Mouse (Mus musculus): ENCODE results near the gene Cox16. TPM values are rescaled to one million over a fixed set of nuclear protein-coding genes. Genes with fewer than 3 reads are reported as not detected.
"Not testable (repeated sequence)": the region's sequence is repeated elsewhere in the genome, so short reads cannot be mapped to it uniquely, and the experiment has no call there.

Gene Cox16
- polyA plus RNA-seq, 1 experiment, result 222 TPM

DNA sequence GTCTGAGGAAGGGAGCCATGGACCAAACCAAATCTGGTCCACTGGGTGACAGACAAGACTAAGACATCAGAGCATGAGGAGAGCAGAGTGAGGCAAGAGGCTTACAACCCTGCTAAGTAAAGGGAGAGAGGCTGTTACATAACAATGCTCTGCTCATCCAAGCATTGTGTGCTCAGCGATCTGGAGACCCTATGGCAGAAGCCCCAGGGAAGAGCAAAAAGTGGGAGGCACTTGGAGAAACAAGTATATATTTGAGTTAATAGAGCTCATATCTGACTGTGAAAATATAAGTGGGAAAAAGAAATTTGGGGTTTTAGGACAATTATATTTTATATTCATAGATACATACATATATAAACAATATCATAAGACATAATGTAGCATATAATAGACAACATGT, 105.6 kb downstream of the Cox16 start, which contains the start of gene Gm4787:
Gene Gm4787, minus strand, starts transcription at position 101 of the 400 bp plus-strand sequence.
- not testable (repeated sequence) for H3K4me1 ChIP-seq (ENCODE audit: control insufficient read depth, insufficient read depth, insufficient read length, low read length); H3K4me3 ChIP-seq (ENCODE audit: insufficient read depth, low read depth, low read length); H3K27ac ChIP-seq (replicated peaks; ENCODE audit: low read depth, low read length)

DNA sequence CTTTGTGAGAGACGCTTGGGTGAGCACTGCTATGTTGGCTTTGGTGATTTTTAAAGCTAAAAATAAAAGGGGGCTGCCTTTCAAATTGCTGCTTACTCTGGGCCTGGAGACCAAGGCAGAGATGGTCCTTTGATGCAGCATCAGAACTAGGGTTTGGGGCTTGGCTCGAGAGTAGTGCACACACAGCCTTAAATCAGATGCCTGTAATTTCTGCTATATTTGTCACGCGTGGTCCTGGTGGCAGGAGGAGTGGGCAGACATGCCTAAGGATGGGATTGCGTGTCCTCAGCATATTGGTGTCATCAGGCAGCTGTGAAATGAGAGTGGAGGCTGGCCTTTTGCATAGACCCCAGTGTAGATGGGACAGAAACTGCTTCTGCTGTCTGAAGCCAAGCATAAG, 151.1 kb downstream of the Cox16 start:
- no peaks in the 10 kb centered on the region for H3K4me1 ChIP-seq (ENCODE audit: control insufficient read depth, insufficient read depth, insufficient read length, low read length)
- no peak overlapping the region for H3K4me3 ChIP-seq (ENCODE audit: insufficient read depth, low read depth, low read length)
- H3K27ac ChIP-seq (replicated peaks; ENCODE audit: low read depth, low read length), result no peak overlapping the region

DNA sequence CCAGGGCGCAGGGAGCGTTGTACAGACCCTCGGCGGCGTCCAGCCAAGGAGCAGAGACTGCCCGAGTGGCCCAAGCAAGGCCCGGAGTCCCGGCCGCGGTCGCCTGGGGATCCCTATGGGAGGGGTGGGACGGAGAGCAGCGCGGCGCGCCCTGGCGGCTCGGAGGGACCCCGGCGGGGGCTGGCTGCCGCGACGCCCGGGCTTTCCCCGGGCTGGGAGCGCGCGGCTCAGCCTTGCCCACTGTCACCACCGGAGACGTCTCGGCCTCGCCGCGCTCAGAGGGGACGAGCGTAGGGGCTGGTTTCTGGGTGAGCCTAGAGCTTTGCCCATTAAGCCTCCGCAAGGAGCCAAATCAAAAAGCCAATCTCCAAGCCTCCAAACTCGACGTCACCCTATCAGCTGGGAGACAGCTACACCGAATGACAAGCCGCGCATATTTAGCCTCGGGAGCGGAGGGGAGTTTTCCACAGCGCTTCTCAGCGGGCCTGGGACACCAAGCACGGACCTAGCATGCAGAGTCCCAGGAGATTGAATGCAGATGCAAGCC, 152.0 kb downstream of the Cox16 start, which contains the start of gene Slc8a3:
Gene Slc8a3, minus strand, starts transcription at position 306 of the 547 bp plus-strand sequence.
- H3K27ac ChIP-seq (replicated peaks; ENCODE audit: low read depth, low read length), result no peak within 1 kb of the TSS
- no peaks in the 10 kb centered on the region for H3K4me1 ChIP-seq (ENCODE audit: control insufficient read depth, insufficient read depth, insufficient read length, low read length)
- H3K4me3 ChIP-seq (ENCODE audit: insufficient read depth, low read depth, low read length), result peak within 1 kb of the TSS; percentile 38

DNA sequence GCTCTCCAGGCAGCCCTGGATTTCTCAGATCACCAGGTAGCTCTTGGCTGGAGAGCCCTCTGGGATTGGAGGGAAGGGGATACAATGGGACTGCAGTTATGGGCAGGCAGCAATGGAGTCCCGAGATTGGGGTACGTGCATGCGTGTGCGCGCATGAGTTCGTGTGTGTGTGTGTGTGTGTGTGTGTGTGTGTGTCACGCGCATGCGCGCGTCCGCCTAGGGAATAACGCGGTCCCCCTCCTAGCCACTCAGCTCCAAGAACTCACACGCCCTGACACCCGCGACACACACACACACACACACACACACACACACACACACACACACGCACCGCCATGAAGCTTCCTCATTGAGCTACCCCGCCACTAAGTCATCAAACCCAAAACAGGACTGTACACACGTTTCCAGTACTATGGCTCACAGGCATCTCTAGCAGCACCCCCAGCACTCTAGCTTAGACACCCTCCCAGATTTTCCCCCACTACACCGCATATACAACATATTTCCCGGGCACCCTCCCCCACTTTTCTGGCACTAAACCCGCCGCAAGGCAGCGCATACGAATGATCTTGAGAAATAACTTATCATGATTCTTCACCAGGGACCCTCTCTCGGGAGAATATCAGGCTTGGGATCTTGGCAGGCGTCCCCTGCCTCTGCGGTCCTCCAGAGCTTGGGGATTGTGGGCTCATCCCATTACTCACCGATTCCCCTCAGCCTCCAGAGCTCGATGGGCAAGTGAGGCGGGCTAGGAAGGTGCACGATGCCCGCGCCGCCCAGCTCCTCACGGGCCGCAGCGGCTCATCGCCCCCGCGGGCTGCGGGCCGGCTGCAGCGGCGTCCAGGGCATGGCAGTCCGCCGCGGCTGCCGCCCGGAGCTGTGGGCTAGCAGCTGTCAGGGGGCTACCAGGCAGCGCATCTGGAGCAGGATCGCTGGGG, 152.7 kb downstream of the Cox16 start:
- no peak overlapping the region for H3K27ac ChIP-seq (replicated peaks; ENCODE audit: low read depth, low read length)
- peak overlapping the region; percentile 38 for H3K4me3 ChIP-seq (ENCODE audit: insufficient read depth, low read depth, low read length)
- no peaks in the 10 kb centered on the region for H3K4me1 ChIP-seq (ENCODE audit: control insufficient read depth, insufficient read depth, insufficient read length, low read length)

DNA sequence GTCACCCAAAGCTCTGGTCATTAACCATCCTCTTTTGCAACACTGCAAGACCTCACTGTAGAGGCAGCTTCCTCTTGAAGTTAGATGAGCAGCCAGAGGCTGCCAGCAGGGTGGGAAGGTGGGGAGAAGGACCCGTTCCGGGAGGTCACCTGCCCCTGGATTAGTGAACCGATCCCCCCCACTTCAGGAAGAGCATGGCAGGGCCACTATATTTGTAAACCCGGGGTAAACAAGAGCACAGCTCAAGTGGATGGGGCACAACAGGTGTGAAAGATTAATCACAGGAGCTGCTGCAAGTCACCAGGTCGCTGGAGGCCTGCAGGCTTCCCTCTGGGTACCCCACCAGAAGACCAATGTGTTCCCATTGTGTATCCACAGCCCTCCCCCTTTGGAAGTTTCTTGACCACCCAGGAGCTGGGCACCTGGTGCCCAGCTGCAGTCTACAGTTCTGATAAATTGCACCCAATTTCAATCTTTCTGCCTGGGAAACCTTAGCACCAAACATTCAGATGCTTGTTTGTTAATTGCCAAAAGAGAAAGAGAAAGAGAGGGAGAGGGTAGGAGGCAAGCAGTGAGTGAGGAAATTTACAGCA, 153.8 kb downstream of the Cox16 start:
- Histone ChIP-seq H3K4me3 (ENCODE audit: insufficient read depth, low read depth, low read length) (no peak overlapping the region), H3K27ac (replicated peaks; ENCODE audit: low read depth, low read length) (no peak overlapping the region), H3K4me1 (ENCODE audit: control insufficient read depth, insufficient read depth, insufficient read length, low read length) (no peaks in the 10 kb centered on the region)

DNA sequence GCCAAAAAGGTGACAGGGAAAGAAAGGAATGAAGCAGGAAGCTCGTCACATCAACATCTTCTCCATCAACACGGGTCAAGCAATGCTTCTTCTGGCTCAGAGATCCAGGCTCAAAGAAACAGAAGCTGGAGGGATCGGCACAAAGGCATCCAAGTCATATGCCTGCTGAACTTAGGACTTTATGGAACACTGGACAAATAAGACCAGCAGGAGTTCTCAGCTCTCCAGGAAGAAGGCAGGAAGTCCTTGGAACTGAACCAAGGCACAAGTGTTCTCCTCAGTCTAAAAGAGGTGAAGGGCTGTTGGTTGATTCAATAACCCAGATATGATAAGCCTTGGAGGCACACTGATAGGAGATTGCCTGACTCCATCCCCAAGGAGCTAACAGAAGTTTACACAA, 159.9 kb downstream of the Cox16 start:
- Histone ChIP-seq H3K4me1 (ENCODE audit: control insufficient read depth, insufficient read depth, insufficient read length, low read length) (no peaks in the 10 kb centered on the region), H3K4me3 (ENCODE audit: insufficient read depth, low read depth, low read length) (no peak overlapping the region), H3K27ac (replicated peaks; ENCODE audit: low read depth, low read length) (no peak overlapping the region)

DNA sequence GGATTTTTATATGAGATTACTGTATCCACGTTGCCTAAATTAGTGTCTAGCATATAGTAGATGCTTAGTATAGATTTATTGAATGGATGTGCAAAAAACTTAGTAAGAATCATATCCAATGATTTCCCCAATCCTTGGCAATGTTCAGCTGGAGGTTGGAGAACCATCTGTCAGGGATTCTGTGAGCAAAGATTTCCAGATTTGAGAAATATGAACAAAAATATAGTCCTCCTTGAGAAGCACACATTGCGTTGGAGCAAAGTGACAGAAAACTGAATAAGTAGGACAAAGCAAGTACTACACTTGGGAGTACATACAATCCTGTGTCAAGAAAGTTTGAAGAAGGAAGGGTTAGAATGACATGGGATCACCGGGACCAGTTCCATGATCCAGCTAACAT, 160.8 kb downstream of the Cox16 start:
- Histone ChIP-seq H3K4me3 (ENCODE audit: insufficient read depth, low read depth, low read length) (no peak overlapping the region), H3K4me1 (ENCODE audit: control insufficient read depth, insufficient read depth, insufficient read length, low read length) (no peaks in the 10 kb centered on the region), H3K27ac (replicated peaks; ENCODE audit: low read depth, low read length) (no peak overlapping the region)

DNA sequence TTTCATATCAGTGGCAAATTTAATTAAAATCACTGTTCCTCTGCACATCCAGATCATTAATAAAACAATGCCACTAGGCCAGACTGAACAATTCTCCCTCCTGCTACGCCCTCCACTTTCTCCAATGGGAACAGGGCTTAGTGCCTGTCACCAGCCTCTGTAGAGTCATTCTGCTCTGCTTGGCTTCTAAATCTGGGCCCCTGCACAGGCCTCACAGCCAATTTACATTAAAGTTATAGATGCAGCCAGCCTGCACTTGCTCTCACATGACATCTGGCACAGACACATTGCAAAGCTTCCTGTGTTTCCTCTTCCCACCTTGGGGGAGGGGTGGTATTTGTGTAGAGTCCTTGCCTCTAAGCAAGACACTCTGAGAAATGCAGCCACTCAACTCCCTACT, 163.9 kb downstream of the Cox16 start:
- H3K4me3 ChIP-seq (ENCODE audit: insufficient read depth, low read depth, low read length), result no peak overlapping the region
- H3K27ac ChIP-seq (replicated peaks; ENCODE audit: low read depth, low read length), result no peak overlapping the region
- no peaks in the 10 kb centered on the region for H3K4me1 ChIP-seq (ENCODE audit: control insufficient read depth, insufficient read depth, insufficient read length, low read length)

DNA sequence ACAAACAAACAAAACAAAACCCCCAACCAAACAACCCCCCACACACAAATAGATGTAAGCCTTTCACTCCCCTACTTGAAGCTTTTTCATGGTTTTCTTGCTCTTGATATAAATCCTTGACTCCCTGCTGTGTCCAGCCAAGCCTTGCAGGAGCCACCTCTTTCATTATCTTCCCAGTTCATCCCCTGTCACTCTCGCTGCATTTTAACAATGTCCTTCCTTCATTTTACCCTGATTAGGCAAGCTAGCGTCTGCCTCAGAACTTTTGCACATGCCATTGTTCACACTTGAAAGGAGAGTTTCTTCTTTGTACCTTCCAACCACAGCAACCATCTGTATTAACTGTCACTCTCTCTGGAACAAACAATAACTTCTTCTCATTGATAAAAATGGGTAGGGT, 167.1 kb downstream of the Cox16 start:
- no peaks in the 10 kb centered on the region for H3K4me1 ChIP-seq (ENCODE audit: control insufficient read depth, insufficient read depth, insufficient read length, low read length)
- no peak overlapping the region for H3K27ac ChIP-seq (replicated peaks; ENCODE audit: low read depth, low read length)
- no peak overlapping the region for H3K4me3 ChIP-seq (ENCODE audit: insufficient read depth, low read depth, low read length)

DNA sequence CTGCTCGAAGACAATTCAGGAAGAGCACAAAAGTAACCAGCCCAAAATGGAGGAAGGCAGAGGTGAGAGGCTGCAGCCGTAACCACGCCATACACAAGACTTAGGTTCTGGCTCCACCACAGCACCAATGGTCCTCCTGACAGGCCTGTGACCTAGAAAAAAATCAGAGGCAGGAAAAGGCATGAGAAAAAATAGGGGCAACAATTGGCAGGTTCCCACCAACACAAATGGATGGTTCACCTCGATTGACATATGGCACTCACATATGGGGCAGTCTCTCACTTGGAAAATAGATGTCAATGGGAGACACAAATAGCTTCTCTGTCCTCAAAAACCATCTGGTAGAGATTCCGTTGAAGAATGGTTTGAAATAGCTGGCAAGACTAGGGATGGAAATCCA, 169.0 kb downstream of the Cox16 start:
- Histone ChIP-seq H3K27ac (replicated peaks; ENCODE audit: low read depth, low read length) (no peak overlapping the region), H3K4me1 (ENCODE audit: control insufficient read depth, insufficient read depth, insufficient read length, low read length) (no peaks in the 10 kb centered on the region), H3K4me3 (ENCODE audit: insufficient read depth, low read depth, low read length) (no peak overlapping the region)

Other genes with a start within 250 kb of the Cox16 start
- gene Slc8a3, start 151.9 kb downstream of the Cox16 start, polyA plus RNA-seq (2012; ENCODE audit: insufficient read depth, insufficient read length, missing spikeins), result 0.20 and 0.88 TPM in 2 replicates
- 0.46 TPM in 1 of 2 replicates, not detected in the other for gene Gm4787, start 105.7 kb downstream of the Cox16 start, polyA plus RNA-seq (2012; ENCODE audit: insufficient read depth, insufficient read length, missing spikeins)
- not detected in 2 replicates for gene Adam4, start 63.2 kb downstream of the Cox16 start, polyA plus RNA-seq (2012; ENCODE audit: insufficient read depth, insufficient read length, missing spikeins)
- gene Gm20498, start 47.8 kb upstream of the Cox16 start, polyA plus RNA-seq (2012; ENCODE audit: insufficient read depth, insufficient read length, missing spikeins), result 23.9 and 26.1 TPM in 2 replicates
- gene Synj2bp, start 47.8 kb upstream of the Cox16 start, polyA plus RNA-seq (2012; ENCODE audit: insufficient read depth, insufficient read length, missing spikeins), result 46.9 and 57.5 TPM in 2 replicates
- not detected in 2 replicates for gene Adam21, start 83.3 kb upstream of the Cox16 start, polyA plus RNA-seq (2012; ENCODE audit: insufficient read depth, insufficient read length, missing spikeins)
- 17.5 and 24.5 TPM in 2 replicates for gene Med6, start 109.9 kb upstream of the Cox16 start, polyA plus RNA-seq (2012; ENCODE audit: insufficient read depth, insufficient read length, missing spikeins)
- not detected in 2 replicates for gene Ttc9, start 146.1 kb upstream of the Cox16 start, polyA plus RNA-seq (2012; ENCODE audit: insufficient read depth, insufficient read length, missing spikeins)

Measured in brown adipose tissue, adult 24 weeks (tissue).